Mouse (Mus musculus) granulocyte monocyte progenitor cell, adult 5-6 weeks (primary cell): ENCODE data around the gene Nxf3. TPM values are rescaled to one million over a fixed set of nuclear protein-coding genes. Genes with fewer than 3 reads are reported as not detected.
A peak's percentile ranks its signal among the peaks of the same experiment; 100 is the strongest.
"Not testable (repeated sequence)": the region's sequence is repeated elsewhere in the genome, so short reads cannot be mapped to it uniquely, and the experiment has no call there.

Experiments
- ATAC-seq: replicated peaks from 2 replicates; pipeline ENCODE4 v1.8.0; 2016; ENCODE audit warnings: mild to moderate bottlenecking, moderate TSS enrichment, inconsistent platforms; ENCODE audit not compliant: poor library complexity, severe bottlenecking
- total RNA-seq, 2 experiments: library from RNA; stranded (forward) in 1 of 2; stranded (reverse) in 1 of 2; fragments of 200-712, 200-1000 nt in 1 of 2; fragments of >200 nt in 1 of 2; fragmentation: Nextera tagmentation in 1 of 2; gene quantifications; 2 replicates each; pipeline ENCODE4 v1.2.3; 2014 to 2017

The Nxf3 gene
- total RNA-seq (2014; fragmentation: Nextera tagmentation) (not detected in 2 replicates), total RNA-seq (2017) (not detected in 2 replicates)

DNA sequence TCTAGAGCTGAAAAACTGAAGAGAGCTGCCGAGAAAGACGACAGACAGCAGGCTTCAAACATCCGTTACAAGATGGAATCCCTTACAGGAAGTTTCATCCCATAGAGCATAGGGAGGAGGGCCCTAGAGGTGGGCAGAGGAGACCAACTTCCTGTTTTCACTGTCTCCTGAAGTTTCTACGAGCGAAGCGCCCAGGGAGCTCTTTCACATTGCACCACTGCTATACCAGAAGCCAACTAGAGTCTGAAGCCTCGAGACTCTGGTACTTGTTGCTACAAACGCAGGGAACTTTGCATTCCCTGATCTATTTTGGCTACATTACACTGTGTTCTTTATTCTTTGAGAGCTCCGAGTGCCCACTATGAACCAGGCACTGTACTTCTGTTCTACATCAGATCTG is at the start of gene Nxf3:
TSS of gene Nxf3 (minus strand) at position 101 of the 400 bp plus-strand sequence.
- no peak for ATAC-seq

DNA sequence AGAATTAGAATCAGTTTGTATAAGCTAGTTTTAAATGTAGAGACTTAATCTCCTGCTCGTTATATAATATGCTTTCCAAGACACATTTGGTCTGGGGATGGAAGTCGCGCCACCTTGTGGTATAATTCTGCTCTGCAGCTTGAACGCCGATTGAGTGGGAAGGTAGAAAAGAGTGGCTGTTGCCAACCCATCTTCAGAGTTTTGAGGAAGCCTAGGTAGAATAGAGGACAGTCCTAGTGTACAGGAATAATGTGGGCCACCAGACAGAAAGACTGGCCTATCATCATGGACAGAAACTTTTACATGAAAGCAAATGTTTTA is 42.6 kb upstream of the Nxf3 start:
- ATAC-seq, result peak; percentile 72

DNA sequence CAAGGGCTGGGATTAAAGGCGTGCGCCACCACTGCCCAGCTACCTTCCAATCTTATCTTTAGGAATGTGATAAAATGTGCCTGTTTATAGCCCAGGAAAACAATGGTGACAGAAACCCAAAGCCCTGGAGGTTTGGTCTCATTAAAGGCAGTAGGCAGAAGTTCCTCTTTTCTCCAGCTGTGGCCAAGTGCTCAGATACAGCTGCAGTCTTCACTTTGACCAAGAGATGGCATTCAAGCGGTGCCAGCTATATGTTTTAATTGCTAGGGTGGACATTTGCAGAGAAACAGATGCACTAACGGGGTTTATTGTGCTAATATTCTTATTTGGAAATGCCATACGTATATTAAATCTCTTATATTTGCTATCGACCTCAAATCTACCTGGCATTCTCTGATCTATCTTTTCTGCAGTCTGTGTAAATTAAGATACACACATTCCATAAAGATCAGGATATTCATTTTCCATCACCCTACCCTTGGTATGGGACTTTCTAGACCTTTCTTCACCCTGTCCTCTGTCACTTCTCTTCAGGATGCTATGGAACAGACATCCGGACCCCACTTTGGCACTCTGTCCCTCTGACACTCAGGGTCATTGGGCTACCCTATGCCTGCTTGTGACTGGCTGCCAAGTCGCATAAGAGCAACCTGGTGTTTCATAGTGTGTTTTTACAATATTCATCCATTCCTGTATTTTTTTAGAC is 42.1 kb upstream of the Nxf3 start:
- peak; percentile 94 for ATAC-seq

DNA sequence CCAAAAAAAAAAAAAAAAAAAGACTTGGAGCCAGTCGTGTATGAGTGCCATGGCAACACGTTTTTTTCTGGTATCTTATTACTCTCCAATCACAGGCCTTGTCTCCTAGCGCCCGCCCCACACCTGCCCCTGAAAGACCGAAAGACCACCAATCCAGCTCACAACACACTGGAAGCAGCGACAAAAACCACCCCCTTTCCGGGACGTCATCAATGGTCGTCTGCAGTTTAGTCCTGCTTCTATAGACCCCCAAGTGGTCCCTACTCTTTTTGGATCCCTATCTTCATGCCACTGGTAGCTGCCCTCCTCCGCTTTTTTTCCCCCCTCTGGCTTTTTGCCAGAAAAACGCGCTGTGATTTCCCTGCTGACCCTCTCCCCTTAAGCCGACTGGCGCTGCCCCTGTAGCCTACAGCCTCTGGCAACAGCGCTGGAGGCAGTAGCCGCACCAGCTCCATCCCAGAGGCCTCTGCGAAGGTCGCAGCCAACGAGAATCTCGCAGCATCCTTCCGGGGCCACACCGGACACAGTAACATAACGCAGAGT is 30.4 kb upstream of the Nxf3 start:
- no peak for ATAC-seq

DNA sequence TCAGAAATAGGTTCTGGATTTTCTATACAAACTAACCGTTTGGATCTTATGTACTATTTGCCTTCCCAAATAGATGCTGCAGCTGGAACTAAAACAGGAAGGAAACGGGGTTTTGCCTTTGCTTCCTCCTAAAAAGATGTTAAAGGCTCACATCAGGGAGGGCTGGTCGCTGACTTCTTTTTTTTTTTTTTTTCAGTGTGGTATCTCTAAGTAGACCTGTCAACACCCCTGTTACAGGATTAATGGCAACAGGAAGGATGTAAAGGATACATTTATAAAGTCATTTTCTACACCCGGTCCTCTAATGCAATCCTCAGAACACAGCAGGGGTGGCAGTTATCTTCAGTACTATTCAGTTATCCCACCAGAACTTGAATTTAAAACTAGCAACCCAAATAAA is 30.0 kb upstream of the Nxf3 start:
- ATAC-seq, result no peak

DNA sequence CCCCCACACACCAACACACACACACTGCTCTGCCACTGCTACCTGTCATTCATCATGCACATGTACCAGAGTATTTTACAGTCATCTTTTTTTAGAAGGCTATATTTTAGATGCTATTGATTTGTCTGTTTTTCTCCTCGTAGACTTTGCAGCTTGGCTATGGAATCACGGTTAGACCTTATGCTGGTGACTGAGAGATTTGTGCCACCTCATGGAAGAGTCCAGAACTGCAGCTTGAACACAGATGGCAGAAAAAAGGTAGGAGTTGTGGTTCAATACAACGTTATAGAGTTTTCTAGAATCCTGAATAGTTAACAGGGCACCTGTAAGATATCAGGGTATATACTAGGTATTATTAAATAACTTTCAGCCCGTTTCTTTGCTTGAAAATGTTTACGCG is 22.9 kb upstream of the Nxf3 start:
- ATAC-seq, result peak; percentile 40; the same call in 1 of the 2 replicates

DNA sequence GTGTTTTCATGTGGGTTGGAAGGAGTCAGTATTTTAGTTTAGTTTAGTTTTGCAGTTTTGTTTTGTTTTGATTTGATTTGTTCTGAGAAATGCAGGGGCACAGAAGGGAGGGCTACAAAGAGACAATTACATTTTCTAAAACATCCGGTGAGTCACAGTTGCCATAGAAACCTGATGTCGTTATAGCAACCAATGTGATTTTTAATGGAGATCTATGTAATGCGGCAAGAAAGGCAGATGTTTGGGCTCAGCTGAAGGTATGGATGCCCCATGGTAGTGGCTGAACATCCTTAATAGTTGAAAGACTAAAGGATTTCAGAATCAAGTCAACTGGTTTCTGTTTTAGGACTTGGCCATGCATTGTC is 19.7 kb upstream of the Nxf3 start:
- ATAC-seq, result no peak

DNA sequence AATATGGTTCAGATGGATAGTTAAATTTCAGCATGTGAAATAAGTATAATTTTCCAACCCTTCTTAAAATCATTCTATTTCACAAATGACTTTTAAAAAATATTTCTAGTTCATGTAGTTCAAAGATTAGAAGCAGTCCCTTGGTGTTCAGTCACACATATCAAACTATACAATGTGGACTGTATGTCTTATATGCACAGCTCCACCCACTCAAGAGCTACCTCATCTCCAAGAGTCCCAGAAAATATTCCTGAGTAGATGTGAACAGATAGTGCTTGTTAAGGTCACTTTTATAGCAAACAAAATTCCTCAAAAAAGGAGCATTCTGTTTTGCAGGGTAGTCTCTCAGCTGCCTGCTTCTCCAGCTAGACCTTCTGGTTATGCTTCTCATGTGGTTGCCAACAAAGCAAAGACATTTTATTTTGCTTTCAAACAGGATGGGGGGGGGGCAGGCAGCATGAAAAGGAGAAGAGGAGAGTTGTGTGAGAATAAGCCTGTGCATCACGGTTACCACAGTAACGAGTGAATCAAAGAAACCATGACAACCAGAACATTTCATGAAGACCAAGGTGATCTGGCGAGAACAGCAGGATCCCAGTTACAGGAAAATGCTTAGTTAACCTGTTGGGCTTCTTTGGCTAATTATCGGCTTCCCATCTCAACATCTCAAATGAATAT is 19.1 kb upstream of the Nxf3 start:
- ATAC-seq, result no peak

DNA sequence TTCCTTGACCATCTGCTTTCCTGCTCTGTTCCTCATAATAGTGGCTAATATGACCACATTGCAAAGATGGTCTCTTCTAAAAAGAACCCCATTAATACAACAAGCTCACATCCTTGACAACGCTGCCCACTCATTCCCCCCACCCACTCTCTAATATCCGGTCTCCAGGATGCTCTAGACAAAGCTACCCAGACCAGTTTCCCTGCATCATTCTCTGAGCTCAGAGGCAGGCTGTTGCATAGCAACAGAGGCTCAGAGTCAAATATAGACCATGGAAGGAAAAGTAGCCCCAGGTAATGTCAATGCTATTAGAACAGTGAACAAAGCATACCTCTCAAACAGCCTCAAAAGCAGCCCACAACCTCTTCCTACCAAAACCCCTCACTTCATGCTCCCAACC is 9.4 kb upstream of the Nxf3 start:
- ATAC-seq, result no peak

DNA sequence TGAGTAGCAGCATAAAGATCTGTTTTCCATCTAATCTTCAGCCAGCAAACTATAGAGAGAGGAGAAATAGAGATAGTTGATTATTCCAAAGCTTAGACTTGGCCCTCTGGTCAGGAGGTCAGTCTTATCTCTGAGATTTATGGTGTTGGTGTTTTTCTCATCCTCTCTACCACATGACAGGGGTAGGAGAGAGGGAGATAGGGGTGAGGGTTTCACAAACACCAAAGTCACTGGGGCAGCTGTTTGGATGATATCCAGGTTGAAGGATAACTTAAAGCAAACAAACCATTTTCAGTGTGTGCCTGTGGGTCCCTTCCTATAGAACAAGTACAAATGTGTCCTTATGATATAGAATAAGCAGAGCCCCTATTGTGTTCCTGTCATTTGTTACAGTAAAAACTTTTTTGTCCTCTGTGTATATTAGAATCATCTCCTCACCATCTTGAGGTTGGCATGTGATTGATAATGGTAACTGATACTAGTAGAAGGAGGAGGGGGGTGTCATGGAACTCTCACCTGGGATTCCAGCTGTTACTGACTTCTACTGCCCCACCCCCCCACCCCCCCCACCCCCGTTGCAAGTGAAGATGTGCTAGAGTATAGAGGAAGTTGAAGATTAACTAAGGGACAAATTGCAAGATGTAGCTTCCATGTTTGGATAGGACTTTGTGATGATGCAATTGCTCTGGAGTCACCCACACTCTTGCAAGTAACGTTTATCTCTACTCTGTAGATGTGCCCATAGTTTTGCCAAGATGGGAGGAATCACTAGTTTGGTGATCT is 7.6 kb upstream of the Nxf3 start:
- ATAC-seq, result no peak

DNA sequence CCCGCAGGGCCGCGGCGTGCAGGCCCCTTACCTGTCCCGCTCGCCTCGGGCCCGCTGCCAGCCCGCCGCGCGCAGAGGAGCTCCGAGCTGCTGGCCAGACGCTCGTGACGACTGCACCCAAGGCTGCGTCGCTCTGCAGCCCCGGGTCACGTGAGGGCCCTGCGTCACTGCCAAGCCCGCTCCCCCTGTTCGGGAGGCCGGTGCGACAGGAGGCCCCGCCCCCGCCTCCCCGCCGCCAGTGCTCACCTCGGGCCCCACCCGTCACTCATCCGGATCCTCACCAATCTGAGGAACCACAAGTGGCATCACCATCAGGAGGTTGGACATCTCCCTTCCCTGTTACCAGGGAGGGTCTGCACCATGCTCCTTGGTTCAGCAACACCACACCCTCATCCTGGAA is 17.0 kb downstream of the Nxf3 start, which contains the start of gene Bex2:
TSS of gene Bex2 (minus strand) at position 217 of the 400 bp plus-strand sequence.
- ATAC-seq, result peak; percentile 100

DNA sequence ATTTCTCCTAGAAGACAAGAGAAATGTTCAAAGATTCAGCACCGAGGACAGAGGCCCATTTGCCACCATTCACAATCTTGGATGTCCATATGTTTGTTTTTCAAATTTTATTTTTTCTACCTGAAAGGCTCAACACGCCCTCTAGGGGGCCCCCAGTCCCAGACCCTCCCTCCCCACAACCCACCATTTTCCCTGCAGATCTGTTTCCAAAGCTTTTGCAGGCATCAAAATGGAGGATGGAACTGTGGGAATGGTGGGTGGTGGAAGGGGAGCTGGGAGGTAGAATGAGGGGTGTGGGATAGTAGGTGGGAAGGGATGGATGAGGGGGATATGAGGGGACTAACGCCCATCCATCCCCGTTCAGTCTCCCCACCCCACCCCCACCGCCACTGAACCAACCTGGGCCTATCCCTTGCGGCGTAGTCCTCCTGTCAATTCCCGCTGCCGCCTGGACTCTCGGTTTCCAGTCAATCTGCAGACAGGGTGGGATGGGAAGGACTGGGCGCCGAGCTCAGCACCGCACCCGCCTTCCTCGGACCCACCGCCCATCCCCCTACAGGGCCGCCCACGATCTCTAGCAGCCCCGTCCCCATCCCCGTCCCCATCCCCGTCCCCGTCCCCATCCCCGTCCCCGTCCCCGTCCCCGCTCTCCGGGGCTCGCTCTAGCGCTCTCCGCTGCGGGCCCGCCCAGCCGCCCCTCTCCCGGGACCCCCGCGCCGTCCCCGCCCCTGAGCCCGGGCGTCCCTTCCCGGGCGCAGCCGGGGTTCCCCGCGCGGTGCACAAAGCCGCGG is 17.7 kb downstream of the Nxf3 start:
- ATAC-seq, result not testable (repeated sequence)

DNA sequence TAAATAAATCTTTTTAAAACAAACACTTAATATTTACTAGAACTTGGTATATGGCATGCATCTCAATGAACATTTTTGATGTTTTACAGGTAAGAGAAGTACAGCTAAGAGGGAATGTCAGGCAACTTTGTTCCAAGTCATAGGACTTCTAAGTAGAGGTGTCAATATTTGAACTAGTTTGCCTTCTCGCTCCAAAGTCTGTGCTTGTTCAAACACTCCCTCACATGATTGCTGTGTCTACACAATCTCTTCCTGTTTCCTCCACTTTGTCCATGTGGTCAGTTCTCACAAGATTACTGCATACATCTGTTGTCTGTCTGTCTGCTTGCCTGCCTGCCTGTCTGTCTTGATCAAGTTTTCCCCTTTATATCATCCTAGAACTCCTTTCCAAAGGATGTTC is 24.4 kb downstream of the Nxf3 start:
- ATAC-seq, result no peak

DNA sequence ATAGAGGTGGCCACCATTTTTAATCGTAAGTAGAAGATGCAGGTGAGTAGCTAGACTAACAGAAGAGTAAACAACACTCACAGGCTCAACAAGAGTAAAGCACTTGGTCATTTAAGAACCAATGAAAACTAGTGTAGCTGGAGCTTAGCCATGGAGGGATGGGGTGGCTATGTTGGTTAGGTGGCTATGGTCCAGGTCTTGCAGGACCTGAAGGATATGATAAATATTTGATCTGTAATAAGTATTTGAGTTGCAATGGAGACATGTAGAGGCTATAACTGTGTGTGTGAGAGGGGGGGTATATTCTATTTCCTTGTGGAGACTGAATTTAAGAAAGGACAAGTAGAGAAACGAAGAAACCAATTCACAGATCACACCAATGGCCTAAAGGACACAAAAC is 33.8 kb downstream of the Nxf3 start:
- no peak for ATAC-seq

DNA sequence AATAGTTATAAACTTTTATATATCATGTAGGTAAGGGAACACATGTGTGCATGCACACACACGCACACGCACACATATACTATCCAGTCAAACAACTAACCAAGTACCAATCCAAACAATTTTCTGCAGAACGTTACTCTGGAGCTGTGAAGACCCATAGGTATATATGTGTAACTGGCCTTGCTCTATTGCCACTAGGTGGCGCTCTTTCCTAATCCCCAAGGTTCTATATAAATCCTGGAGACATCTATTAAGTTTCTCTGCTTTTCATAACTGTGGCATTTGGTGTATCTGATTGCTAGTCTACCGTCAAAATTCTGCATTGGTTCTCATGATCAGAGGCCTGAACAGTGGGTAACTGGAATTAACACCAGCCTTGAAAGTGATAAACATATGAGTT is 37.5 kb downstream of the Nxf3 start:
- ATAC-seq, result peak; percentile 48; the same call in 1 of the 2 replicates

DNA sequence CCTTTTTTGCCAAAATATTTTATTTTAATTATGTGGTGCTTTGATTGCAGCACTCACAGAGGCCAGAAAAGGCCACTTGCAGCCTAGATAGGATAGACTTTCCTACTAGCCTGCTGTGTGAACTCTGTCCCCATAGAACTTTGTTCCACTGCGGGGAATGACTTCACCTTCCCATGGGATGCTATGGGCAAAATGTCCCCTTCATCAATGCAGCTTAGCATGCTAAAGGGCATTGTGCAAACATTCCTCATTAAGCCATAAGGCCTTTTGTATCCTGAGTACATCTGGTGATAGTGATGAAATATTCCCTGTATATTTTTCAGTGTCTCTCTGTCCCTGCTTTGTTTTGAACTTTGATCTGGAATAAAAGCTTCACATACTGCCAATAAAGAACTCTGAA is 41.3 kb downstream of the Nxf3 start:
- ATAC-seq, result no peak

DNA sequence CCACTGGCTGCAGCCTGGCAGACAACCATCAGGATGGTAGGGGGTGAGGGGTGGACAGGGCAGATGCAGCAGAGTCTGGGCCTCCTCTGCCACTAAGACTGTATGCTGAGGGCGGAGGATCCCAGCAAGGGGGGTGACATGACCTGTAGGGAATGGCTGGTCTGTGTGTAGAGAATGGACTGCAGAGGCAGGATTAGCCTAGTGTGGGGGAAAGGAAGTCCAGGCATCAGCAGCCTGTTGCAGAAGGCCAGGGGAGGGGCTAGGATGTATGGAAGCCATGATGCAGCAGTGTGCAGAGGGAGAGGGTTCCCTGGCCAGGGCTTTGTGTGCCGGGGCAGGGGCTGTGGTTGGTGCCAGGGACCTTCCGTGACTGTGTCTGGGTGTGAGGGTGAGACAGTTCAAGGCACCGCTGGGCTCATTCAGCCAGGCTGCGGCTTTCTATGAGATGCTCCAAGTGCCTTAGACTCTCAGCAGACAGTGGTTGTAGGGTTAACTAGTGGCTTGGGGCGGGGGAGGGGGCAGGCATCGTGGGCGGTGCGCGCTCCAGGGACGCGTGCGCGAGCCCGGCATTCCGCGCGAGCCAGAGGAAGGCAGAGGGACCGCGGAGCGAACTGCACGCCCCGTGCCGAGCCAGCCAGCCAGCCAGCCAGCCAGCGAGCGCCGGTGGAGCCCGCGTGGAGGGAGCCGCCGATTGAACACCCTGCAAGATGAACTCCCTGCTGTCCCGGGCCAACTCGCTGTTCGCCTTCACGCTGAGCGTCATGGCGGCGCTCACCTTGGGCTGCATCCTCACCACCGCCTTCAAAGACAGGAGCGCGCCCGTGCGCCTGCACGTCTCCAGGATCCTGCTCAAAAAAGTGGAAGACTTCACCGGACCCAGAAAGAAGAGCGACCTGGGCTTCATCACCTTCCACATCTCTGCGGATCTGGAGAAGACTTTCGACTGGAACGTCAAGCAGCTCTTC is 52.0 kb downstream of the Nxf3 start, which contains the start of gene Arxes1:
TSS of gene Arxes1 (plus strand) at position 569 of the 965 bp plus-strand sequence.
- ATAC-seq, result peak; percentile 59

DNA sequence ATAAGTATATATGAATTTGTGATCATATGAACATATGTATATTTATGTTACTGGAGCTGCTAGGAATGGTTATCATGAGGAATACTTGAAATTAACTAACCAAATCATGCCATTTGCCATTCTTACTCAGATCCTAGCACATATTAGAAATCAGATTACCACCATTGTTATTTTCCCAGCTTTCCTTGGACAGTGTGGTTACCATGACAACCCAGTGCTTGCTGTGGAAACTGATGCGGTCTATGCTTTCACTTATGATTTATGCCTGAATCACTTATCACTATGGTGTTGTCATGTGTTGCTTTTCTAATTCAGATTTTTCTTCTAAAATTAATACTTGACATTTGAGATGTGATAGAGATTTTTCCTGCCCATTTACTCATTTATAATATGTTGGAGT is 54.7 kb downstream of the Nxf3 start:
- ATAC-seq, result no peak
